Mouse (Mus musculus) bone marrow macrophage, adult 2 months (primary cell): ENCODE results near the gene Slc35f6.

Experiments
- CTCF ChIP-seq: IDR thresholded peaks from 2 replicates; pipeline ENCODE4 v1.5.1; 2012; ENCODE audit warnings: low read depth, mild to moderate bottlenecking, low read length, moderate library complexity
- POLR2A ChIP-seq: IDR thresholded peaks from 2 replicates; pipeline ENCODE4 v1.6.1; 2012; ENCODE audit warnings: mild to moderate bottlenecking, low read depth, low read length, borderline replicate concordance

GRCm38 (mm10) chr5:30628511-30628910, 19.2 kb upstream of the Slc35f6 start:
- TF ChIP-seq CTCF (no peak), POLR2A (no peak)
